Mouse (Mus musculus) heart, adult 18-20 months (tissue): ENCODE measurements at regions not wholly inside any gene's neighbourhood (a gene's known extent, or its start where the extent isn't known, plus 50 kb on each side); places are given as distances from the start of the nearest gene placed in this dataset.

Experiments
- DNase-seq, 2 experiments: peaks; one replicate each; pipeline ENCODE4 v3.0.0; 2021 to 2022; ENCODE audit warnings: mixed read lengths in 1 of 2

DNA sequence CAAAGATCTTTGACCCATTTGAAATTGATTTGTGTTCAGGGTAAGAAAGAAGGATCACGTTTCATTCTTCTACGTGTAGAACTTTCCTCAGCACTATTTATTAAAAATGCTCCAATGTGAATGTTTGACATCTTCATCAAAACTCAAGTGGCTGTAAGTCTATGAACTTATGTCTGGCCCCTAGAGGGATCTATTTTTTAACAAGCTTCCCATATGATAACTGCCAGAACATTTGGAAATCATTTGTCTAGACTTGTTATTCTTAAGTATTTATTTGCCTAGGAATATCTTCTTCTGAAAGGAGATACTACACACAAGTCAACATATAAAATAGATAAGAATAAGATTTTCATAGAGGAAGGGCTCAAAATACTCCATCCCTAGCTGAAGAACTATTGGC is 265.2 kb downstream of the Mreg start:
- no peak for DNase-seq

DNA sequence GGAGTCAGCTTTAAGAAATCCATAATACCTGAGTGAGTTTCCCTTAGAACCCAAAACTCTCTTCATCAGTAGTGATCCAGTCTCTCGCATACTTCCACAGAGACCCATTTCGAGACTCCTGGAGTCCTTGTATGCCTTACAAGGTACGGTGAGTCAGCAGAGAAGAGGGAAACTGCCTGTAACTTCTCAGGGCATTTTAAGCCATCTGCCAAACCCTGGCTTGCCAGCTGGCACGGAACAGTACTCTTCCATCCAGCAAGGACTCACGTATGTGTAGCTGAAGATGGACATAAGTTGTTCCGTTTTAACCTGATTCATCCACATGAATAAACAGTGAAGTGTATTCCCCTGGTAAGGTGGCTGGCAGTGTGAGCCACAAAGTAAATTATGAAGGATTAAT is 267.0 kb downstream of the Mreg start:
- peak; percentile 50 to 55 for DNase-seq

DNA sequence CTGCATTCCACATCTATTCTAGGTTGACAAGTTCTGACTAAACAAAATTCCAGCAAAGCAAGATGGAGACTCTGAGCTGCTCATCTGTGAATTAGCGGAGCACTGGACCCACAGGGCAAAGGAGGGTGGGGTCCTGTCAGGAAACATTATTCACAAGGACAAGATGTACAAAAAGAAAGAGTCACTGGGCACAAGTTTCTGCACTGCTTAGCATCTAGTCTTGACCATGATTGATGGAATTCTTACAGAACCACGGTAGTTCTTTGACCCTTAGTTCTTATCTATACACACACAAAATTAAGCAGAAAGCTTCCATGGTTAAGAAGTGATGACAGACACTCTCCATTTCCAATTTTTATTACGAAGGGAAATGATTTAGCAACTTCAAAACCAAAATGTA is 267.6 kb downstream of the Mreg start:
- DNase-seq: no peak

DNA sequence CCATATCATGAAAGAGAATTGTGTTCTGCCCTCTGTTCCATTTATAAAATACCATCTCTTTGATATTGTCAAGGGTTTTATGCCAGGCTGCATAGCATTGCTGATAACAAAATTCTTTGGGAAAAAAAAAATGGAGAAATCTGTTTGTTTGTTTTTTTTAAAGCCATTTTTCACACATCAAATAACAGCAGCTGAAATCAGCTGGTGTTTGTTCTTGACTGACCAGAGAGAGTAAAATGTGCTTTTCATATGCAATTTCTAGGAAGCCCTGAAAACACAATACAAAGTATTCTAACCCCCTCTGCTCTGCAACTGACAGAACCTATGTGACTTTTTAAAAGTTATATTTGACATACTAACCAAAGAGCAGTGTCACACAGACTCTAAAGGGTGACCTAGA is 270.0 kb downstream of the Mreg start:
- DNase-seq: no peak

DNA sequence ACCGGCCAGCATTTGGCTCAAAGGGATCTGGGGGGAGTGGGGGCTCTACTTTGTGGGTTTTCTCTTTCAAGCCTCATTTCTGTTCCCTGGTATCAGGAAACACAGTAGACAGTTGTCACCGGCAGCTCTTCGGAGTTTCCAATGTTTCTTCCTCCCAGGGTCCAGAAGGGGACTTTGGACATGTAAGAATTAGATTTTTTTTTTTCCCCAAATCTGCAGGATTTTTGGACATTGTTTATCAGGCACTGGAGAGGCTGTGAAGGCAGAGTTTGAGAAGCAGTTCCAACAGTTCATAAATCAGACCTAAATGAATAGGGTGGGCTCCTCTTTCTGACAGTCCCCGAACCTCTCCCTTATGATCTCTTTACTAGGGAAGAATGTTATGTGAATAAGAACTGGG is 270.4 kb downstream of the Mreg start:
- DNase-seq: no peak

DNA sequence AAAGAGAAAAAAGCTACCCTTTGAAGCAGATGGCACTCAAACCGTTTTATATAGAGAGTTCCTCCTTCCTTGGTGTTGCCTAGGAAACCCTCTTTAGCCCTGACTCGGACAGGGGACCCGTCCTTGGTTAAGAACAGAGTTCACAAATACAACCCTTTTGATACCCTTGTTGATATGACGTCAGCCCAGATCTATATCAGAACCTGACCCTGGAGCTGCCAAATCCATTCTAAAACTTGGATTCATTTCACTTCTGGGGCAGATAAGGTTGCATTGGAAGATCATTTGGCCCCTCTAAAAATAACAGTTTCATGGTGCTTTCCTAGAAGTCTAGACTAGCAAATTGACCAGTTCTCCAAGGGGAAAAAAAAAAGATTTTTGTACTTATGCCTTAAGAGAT is 271.2 kb downstream of the Mreg start:
- DNase-seq: no peak

DNA sequence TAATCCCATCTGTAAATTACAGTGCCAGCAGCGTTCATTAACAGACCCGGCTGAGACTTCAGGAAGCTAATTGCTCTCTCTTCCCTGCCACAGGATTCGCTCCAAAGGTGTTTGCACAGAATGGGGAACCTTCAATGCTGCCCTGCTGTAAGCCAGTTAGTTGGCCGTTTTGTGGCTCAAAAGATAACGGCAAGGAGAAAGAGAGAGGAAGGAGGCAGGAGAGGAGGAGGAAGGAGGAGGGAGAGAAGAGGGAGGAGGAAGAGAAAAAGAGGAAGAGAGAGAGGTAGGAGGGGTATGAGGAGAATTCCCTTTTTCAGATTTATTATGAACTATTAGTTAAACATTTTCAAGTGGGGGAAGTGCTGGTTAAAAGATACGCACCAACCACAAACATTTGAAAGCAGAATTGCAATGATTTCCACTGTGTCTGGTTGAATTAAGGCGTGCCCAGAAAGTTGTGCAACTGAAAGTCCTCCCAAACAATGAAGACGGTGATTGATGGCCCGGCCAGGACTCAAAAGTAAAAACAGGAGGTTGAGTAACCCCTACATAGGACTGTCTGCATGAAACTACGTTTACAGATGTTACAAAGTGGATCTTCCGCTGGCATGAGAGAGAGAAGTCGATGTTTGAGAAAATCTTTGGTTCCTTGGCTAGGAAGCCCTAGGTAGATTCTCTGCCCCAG is 273.6 kb downstream of the Mreg start:
- DNase-seq: no peak

DNA sequence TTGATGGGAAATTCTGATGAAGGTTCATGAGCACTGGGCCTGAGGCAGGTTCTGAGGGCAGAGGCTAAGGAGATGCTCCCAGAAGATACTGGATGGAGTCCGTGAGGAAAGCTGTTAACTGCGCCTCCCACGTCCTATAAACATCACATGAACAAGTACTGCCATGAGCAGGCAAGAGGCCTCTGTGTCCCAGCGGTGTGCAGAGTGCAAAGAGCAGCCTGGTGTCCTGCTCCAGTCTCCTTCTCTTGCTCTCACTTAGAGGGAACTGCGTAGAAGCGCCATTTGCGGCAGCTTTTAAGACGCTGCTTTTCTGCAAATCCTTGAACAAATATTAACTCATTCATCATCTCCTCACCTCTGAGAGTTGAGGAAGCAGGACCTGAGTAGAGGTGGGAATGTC is 274.2 kb downstream of the Mreg start:
- no peak for DNase-seq

DNA sequence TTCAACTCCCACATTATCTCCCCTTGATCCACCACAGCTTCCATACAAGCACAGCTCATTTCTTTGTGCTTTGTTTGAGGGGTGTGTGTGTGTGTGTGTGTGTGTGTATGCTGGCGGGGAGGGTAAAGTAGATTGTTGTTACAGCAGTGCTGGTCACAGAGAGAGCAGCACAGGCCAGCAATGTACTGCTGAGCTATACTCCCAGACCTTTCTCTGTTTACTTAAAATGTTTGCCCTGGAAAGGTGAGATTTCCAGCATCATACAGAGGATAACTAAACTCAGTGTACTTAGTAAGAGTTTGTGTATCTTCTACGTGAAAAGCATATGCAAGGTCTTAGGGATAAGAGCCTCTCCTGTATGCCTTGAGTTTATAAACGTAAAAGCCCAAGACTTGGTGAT is 274.9 kb downstream of the Mreg start:
- no peak for DNase-seq

DNA sequence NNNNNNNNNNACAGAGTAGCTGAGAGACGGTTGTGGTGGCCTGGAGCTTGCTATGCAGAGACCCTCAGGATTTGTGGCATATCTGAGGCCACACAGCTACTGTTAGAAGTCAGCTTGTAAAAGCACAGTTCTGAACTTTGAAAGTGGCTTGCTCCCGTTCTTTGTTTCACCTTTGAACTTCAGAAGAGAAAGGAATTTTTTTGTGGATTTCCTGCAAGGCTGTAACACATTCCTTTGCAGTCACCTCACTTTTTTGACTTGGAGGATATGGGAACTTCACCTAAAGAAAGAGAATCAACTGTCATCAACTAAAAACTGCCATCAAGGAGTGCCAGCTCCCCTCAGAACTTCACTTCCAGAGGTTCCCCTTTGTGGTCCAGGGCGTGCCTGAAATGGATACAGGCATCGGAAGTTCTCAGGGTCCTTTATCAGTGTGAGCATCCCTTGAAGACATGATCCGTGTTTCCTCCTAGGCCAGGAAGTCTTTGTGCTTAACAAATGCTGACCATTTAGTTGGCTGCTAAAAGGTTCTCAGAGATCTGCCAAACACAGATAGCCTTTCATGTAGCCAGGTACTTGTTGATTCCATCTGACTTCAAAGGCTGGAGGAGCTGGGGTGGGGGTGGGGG is 275.5 kb downstream of the Mreg start:
- no peak for DNase-seq

DNA sequence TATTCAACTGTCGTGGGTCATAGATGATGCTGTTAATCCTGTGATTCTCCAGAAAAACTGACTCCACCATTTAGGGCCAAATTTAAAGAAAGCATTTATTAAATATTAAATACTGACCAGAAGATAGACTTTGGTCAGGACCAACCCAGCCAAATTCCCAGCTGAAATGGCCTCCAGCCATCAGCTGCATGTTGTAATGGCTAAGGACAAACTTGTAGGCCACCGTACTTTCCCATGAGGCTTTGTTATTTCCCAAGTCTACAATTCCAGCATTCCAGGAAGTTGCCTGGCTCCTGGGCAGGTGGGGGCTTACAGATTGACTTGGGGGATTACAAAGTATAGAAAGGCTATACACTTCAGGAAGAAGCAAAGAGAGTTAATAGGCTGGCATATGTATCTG is 272.5 kb upstream of the Fn1 start:
- DNase-seq: no peak

DNA sequence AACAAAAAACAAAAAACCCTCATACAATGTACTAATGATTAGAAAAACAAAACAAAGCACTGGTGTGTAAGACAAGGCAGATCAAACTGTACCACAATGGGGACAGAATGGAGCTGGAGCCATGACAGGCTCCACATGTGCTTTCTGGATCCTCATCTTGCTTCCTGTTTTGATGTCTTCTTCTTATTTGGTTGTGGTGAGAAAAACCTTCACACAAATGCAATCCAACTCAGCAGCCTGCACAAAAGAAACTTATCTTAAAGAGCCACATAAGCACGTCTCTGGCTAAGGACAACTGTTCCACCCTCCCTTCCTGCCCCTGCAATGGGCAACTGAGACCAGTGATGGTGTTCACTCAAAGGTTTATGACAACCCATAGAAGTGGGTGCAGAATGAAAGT is 271.9 kb upstream of the Fn1 start:
- no peak for DNase-seq

DNA sequence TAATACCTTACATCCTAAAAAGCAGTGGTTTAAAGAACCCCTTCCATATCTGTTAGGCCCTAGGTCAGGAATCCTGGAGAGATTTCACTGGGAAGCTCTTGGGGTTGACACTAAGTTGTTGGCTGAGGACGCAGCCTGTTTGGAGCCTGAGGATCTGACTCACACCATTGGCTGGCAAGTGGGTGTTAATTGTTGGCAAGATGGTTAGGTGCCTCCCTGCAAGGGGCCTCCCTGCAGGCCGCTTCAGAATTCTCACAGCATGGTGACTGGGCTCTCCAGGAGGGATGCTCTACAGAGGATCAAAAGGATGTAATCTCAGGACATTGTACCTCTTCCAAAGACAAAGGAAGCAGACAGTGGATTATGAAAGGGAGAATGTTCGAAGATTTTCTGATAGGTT is 270.7 kb upstream of the Fn1 start:
- peak in 1 of 2 experiments; percentile 18 for DNase-seq

DNA sequence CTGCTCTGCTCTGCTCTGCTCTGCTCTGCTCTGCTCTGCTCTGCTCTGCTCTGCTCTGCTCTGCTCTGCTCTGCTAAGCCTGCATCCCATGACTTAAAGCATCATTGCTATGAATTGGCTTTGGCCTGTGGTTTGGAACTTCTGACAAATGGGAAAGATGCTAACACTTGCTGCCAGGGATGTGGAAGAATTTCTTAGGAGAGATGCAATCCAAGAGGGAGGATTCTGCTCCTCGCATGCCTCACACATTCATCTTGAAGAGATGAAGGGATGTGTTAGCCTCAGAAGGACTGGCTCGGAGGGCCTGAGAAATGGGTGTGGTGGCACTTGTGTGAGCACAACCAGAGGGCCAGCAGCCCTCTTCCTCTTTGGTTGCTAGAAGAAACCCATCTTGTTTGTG is 268.5 kb upstream of the Fn1 start:
- no peak for DNase-seq

DNA sequence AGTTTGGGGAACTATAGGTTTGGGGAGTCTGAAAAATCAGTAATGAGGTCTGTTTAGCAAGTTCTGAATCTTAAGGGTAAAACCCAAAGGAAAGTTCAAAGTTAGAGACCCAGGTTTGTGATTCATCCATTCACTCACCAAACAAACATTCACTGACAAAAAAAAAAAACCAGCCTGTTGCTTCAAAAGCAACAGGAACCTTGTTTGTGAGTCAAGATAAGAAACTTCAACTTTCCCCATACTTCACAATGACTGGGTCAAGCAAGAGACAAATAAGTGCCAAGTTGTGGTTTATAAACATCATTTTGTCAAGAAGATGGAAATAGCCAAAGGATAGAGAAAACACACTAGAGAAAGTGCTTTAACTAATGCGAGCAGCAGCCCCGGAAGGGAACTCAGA is 266.9 kb upstream of the Fn1 start:
- no peak for DNase-seq

DNA sequence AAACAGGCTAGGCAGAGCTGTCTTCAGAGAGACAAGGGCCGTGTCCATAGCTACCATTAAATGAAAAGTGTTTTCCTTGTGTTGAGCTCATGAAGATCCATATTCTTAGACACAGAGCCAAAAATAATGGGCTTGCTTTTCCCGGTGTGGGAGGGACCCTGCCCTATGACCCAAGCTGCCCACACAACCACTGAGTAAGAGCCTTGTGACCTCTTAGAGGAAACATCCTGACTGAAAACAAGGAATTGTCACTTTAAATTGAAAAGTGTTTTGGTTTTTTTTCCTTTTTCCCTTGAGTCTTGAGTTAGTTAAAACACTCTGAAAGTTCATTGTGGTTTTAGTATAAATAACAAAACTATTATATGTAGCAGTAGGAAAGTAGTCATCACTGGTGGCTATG is 264.0 kb upstream of the Fn1 start:
- DNase-seq: no peak

DNA sequence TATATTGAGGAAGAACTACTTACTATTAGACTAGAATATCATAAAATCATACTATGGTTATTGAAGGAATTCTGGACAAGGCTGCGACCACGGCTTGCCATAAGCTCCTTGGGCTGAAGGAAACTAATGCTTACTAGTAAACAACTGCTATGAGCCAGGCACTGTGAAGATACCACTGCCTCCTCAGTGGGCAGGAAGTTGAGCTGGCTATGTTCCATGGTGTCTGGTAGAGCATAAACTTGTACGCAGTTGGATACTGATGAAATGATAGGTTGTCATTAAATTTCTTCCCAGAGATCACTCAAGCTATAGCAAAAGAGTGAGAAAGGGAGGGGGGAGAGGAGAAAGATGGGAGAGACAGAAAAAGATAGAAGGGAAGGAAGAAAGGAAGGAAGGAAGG is 261.4 kb upstream of the Fn1 start:
- DNase-seq: no peak

DNA sequence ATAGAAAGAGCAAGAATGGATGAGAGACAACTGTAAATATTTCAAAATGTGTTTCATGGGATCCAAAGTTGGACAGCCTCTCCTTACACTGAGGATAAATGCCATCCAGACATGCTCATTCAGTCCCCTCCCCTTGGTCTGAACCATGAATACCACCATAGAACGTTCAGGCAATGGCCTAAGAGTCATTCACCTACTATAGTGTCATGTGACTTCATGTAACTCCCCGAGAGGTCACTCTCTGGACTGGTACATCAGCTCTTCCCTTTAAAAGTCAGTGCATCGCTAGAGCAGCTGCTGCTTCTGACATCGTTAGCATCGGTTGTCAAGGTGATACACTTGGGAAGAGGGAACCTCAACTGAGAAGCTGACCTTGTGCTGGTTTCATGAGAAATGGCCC is 260.2 kb upstream of the Fn1 start:
- DNase-seq: no peak

DNA sequence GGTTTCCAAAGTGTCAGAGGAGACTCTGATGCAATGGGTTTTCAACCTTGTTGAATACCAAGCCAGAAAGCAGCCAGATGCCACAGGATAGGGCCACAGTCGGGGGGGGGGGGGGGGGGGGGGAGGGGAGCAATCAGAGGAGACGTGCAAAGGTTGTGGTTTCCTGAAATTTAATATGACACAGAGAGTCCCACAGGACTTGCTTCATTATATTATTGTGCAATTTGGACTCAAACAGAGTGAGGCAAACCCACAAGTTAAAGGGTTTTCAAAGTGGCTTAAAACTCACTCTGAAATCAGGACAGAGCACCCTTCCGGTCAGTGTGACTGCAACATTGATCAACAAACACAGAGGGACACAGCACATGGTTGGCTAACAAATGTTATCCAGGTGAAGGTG is 259.4 kb upstream of the Fn1 start:
- DNase-seq: no peak

DNA sequence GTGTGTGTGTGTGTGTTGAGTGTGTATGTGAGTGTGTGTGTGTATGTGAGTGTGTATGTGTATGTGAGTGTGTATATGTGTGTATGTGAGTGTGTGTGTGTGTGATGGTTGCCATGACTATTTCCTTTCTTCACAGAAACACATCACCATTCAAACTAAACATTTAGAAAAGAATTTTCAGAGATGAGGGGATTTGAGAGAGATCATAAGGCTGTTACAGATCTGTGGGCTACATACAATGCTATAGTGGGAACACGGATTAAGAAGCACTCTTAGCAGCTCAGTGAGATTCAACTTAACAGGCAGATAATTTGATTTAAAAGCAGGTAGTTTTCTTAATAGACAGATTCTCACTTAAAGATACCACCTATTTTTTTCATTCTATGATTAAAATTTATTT is 257.1 kb upstream of the Fn1 start:
- no peak for DNase-seq

DNA sequence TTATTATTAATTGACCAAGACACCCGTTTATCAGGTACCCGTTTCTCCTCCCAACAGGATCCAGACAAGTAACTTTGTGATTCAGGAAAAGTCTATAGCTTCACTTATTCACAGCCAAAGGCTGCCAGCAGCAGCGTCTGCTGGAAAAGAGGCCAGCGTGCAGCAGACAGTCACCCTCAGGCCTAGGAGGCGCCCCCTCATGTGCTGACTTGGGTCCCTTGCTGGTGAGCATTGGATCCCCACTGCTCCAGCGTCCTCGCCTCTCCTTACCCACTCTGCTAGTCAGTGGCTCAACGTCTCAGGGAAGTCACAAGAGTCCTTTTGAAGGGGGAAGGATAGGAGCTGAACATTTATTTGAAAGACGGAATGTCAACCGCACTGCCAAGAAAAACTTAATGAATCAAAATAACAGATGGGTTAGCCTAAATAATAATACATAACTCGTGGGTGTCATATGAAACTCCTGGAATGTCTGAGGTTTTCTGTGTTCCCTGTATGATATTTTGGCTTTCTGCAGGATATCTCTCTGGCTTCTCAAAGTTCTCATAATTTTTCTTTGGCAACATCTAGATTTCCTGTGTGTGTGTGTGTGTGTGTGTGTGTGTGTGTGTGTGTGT is 256.6 kb upstream of the Fn1 start:
- DNase-seq: no peak

DNA sequence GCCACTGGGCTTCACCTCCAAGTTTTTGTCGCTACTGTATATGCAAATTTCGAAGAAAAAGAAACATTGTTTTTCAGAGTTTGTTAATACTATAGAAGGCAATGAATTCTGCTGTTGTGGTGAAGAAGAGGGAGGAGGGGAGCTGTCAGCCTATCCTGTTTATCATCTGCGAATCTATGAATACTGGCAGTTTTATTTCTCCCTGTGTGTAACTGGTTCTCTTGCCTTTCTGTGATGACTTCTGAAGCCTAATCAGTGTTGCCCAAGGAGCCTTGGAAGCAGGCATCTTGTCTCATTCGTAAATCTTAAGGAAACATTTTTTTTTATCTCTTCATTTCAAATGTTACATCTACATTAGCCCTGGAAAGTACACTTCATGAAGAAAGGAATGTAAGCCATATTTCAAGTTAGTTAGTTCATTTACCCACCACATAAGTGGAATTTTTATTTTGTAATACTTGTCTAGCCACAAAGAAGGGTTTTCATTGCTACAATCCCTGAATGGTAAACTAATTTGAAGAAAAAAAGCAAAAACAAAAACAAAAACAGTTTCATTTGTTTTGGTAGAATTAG is 251.5 kb upstream of the Fn1 start:
- DNase-seq: no peak

DNA sequence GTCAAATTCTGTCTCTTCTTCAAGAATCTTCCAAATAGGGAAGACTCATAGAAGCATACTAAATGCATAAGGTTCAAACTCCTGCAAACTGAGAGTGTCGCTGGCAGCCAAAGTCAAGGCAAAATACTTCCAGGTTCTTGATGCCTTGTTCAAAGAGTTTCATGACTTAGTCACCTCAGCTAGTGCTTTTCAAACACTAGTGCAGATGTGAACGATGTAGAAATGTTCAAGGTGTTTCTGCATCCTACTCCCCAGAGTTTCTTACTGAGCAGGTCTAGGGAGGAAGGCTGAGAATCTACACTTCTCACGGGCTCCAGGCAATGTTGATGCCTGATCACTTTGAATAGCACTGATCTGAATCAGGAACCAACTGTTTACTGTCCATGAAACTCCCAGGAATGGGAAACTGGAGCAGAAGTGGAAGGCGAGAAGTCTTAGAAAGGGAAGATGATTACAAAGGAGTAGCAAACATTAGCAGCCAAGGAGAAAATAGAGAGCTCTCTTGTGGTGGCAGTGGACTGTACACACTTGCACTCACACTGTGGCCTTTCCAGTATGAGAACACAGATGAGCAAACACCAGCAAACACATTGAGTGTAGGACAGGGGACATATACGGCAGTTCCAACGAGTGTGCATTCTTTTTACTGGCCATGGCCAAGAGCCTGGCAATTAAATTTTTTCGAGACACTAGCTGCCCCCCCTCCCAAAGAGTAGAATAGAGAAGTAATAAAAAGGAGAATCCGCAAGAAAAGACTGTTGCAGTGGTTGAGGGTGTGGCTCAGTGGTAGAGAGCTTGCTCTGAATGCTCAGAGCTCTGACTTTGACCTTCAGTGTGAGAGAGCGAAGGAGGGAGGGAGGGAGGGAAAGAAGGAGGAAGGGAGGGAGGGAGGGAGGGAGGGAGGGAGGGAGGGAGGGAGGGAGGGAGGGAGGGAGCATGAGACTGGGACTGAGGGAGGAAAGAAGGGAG is 247.4 kb upstream of the Fn1 start:
- no peak for DNase-seq
